Mouse (Mus musculus) adrenal gland, adult 18-20 months (tissue): ENCODE results near the gene Mrpl47. TPM values are rescaled to one million over a fixed set of nuclear protein-coding genes. Genes with fewer than 3 reads are reported as not detected.
"Not testable (repeated sequence)": the region's sequence is repeated elsewhere in the genome, so short reads cannot be mapped to it uniquely, and the experiment has no call there.

Experiments
- DNase-seq, 2 experiments: peaks; one replicate each; pipeline ENCODE4 v3.0.0; 2021 to 2022; ENCODE audit warnings: low spot score in 2 of 2
- long read RNA-seq, 2 experiments: library from polyadenylated mRNA; stranded (forward); transcript quantifications; one replicate each; pipeline ENCODE4 v2.0.0; 2021
- total RNA-seq, 2 experiments: library from RNA; stranded (reverse); gene quantifications; 1 replicate in 1 of 2; 2 replicates in 1 of 2; pipeline ENCODE4 v1.2.3; 2021

Gene Mrpl47
- total RNA-seq: 10 to 100 TPM; 29.6 to 43.1 TPM
- long read RNA-seq, experiment 1, transcript Mrpl47-201 (7 exons, 3,364 nt): major isoform, 15 of 17 reads
- long read RNA-seq, experiment 1, partial matches to known transcripts: 0 of 17 reads
- long read RNA-seq, experiment 1, other reads (novel, unspliced or antisense): 0 of 17 reads
- long read RNA-seq, experiment 2, transcript Mrpl47-201 (7 exons, 3,364 nt): major isoform, 28 of 36 reads
- long read RNA-seq, experiment 2, partial matches to known transcripts: 0 of 36 reads
- long read RNA-seq, experiment 2, other reads (novel, unspliced or antisense): 8 of 36 reads

GRCm38 (mm10) chr3:32737172-32737655, at the start of gene Mrpl47:
Gene Mrpl47, minus strand, starts transcription at chr3:32737605.
- no peak for DNase-seq

- no peak for DNase-seq
These were observed 33.4 kb upstream of the Mrpl47 start for GRCm38 (mm10) chr3:32770781-32771180.

GRCm38 (mm10) chr3:32763902-32764301, 26.5 kb upstream of the Mrpl47 start:
- DNase-seq: no peak

GRCm38 (mm10) chr3:32762962-32763361, 25.6 kb upstream of the Mrpl47 start:
- no peak for DNase-seq

GRCm38 (mm10) chr3:32759212-32759611, 21.8 kb upstream of the Mrpl47 start:
- no peak for DNase-seq

GRCm38 (mm10) chr3:32754384-32754915, 17.0 kb upstream of the Mrpl47 start:
- no peak for DNase-seq

GRCm38 (mm10) chr3:32749820-32750579, 12.6 kb upstream of the Mrpl47 start:
- no peak for DNase-seq

- no peak for DNase-seq
These were observed 11.0 kb upstream of the Mrpl47 start for GRCm38 (mm10) chr3:32748384-32748783.

GRCm38 (mm10) chr3:32745426-32745825, 8.0 kb upstream of the Mrpl47 start:
- DNase-seq: not testable (repeated sequence)

GRCm38 (mm10) chr3:32745001-32745400, 7.6 kb upstream of the Mrpl47 start:
- DNase-seq: no peak

GRCm38 (mm10) chr3:32742276-32742780, 4.9 kb upstream of the Mrpl47 start:
- DNase-seq: no peak

GRCm38 (mm10) chr3:32738549-32738948, 1.1 kb upstream of the Mrpl47 start:
- DNase-seq: no peak

- peak; percentile 94 to 95 for DNase-seq
These were observed 897 bp downstream of the Mrpl47 start, which contains the start of gene Ndufb5 for GRCm38 (mm10) chr3:32736244-32737171. Gene Ndufb5, plus strand, starts transcription at chr3:32736990.

- no peak for DNase-seq
These were observed 9.5 kb downstream of the Mrpl47 start for GRCm38 (mm10) chr3:32727861-32728260.

- no peak for DNase-seq
These were observed 11.5 kb downstream of the Mrpl47 start for GRCm38 (mm10) chr3:32725951-32726350.

- no peak for DNase-seq
These were observed 13.2 kb downstream of the Mrpl47 start for GRCm38 (mm10) chr3:32724191-32724590.

- DNase-seq: no peak
These were observed 19.1 kb downstream of the Mrpl47 start for GRCm38 (mm10) chr3:32718271-32718670.

- DNase-seq: not testable (repeated sequence)
These were observed 20.0 kb downstream of the Mrpl47 start for GRCm38 (mm10) chr3:32717403-32717802.

GRCm38 (mm10) chr3:32713711-32714110, 23.7 kb downstream of the Mrpl47 start:
- DNase-seq: no peak

- no peak for DNase-seq
These were observed 28.0 kb downstream of the Mrpl47 start for GRCm38 (mm10) chr3:32709388-32709787.
